Mouse (Mus musculus): Measurements from ENCODE around the gene Ddx55.

Gene Ddx55

DNA sequence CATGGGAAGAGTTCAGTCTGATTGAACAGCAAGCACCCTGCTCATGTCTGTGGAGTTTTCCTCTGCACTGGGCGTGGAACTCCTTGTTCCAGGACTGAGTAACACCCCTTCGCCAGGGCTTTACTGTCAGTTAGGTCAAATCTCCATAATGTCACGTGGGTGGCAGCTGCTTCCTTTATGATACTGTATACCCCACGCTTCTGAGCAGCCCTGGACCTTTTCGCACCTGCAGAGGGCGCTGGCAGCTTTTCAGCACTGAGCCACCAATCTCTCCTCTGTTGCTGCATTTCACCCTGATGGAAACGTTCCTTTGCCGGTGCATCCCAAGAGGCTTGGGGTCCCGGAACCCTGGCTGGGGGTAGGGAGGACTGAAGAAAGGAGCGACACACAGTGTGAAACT, 58.3 kb downstream of the Ddx55 start:
- peak; percentile 96 for DNase-seq (ENCODE audit: low read depth, low spot score)

DNA sequence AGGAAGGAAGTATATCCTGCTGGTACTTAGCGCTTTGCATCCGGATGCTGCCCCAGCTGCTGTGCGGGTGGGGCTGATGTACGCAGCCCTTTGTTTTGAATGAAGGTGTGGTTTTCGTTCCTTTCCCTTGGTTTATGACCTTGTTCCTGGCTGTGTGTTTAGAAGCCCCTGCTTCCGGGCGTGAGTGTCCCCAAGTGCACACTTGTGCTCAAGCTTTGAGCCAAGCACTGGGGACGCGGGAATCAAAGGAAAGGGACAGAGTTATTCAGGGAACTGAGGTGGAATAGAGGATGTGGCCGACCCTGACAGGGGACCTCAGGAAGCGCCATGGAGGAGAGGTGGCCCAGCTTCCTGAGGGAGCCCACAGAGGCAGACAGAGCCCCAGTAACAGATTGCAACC, 62.0 kb downstream of the Ddx55 start:
- DNase-seq (ENCODE audit: low read depth, low spot score), result peak; percentile 86

DNA sequence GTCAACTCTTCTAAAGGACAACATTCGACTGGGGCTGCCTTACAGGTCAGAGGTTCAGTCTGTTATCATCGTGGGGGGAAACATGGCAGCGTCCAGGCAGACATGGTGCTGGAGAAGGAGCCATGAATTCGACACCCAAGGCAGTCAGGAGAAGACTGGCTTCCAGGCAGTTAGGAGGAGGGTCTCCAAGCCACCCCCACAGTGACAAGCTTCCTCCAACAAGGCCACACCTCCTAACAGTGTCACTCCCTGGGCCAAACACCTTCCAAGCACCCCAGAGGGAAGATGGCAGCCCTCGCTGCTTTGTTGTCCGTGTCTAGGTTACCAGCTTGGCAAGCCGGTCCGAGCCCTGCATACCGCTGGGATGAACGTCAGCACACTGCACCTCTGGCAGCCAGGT, 66.0 kb downstream of the Ddx55 start:
- DNase-seq (ENCODE audit: low read depth, low spot score), result peak; percentile 75
